Mouse (Mus musculus): Measurements from ENCODE around the gene Lasp1. TPM values are rescaled to one million over a fixed set of nuclear protein-coding genes. Genes with fewer than 3 reads are reported as not detected.

Gene Lasp1
- polyA plus RNA-seq, 1 experiment: 397 TPM

GRCm38 (mm10) chr11:97771410-97771809 is 27.4 kb upstream of the Lasp1 start:
- Histone ChIP-seq H3K27ac (ENCODE audit: insufficient read depth, low read depth, low read length) (no peak overlapping the region), H3K4me1 (ENCODE audit: control insufficient read depth, insufficient read depth, insufficient read length, low read length) (no peaks in the 10 kb centered on the region), H3K27me3 (ENCODE audit: control insufficient read depth, insufficient read depth, low read length) (no peaks in the 10 kb centered on the region), H3K4me3 (ENCODE audit: low read depth, low read length) (no peak overlapping the region), H3K36me3 (ENCODE audit: control insufficient read depth, insufficient read depth, low read length) (peaks cover 4% of the 10 kb centered on the region; the same call in 1 of the 2 replicates)
- TF ChIP-seq POLR2A (IDR thresholded peaks at IDR 0.05; ENCODE audit: low read depth, low read length) (no peak), CTCF (IDR thresholded peaks at IDR 0.05; ENCODE audit: extremely low read depth, insufficient read length, insufficient replicate concordance, low read depth, low read length) (no peak)
- WGBS: 80% methylated on average over 14 of the region's 14 CpGs

GRCm38 (mm10) chr11:97775186-97775585 is 23.6 kb upstream of the Lasp1 start:
- WGBS: 74% methylated on average over 13 of the region's 13 CpGs
- no peak for TF ChIP-seq POLR2A (IDR thresholded peaks at IDR 0.05; ENCODE audit: low read depth, low read length)
- peaks cover 2% of the 10 kb centered on the region; the same call in 1 of the 2 replicates for H3K4me1 ChIP-seq (ENCODE audit: control insufficient read depth, insufficient read depth, insufficient read length, low read length)
- H3K36me3 ChIP-seq (ENCODE audit: control insufficient read depth, insufficient read depth, low read length): peaks cover 34% of the 10 kb centered on the region
- no peak overlapping the region for H3K4me3 ChIP-seq (ENCODE audit: low read depth, low read length)
- no peak overlapping the region for H3K27ac ChIP-seq (ENCODE audit: insufficient read depth, low read depth, low read length)
- H3K27me3 ChIP-seq (ENCODE audit: control insufficient read depth, insufficient read depth, low read length): no peaks in the 10 kb centered on the region

- peaks cover 42% of the 10 kb centered on the region for H3K36me3 ChIP-seq (ENCODE audit: control insufficient read depth, insufficient read depth, low read length)
- H3K27ac ChIP-seq (ENCODE audit: insufficient read depth, low read depth, low read length): no peak within 1 kb of the TSS
- 45% methylated on average over 17 of the region's 17 CpGs for WGBS
- no peaks in the 10 kb centered on the region for H3K27me3 ChIP-seq (ENCODE audit: control insufficient read depth, insufficient read depth, low read length)
- H3K4me3 ChIP-seq (ENCODE audit: low read depth, low read length): no peak within 1 kb of the TSS
- H3K4me1 ChIP-seq (ENCODE audit: control insufficient read depth, insufficient read depth, insufficient read length, low read length): peaks cover 10% of the 10 kb centered on the region; the same call in 1 of the 2 replicates
- TF ChIP-seq CTCF (IDR thresholded peaks at IDR 0.05; ENCODE audit: extremely low read depth, insufficient read length, insufficient replicate concordance, low read depth, low read length) (no peak), POLR2A (IDR thresholded peaks at IDR 0.05; ENCODE audit: low read depth, low read length) (no peak)
These were observed 22.8 kb upstream of the Lasp1 start, which contains the start of gene 1700001P01Rik for GRCm38 (mm10) chr11:97775808-97776496. 1700001P01Rik (minus strand) TSS chr11:97775918.

DNA sequence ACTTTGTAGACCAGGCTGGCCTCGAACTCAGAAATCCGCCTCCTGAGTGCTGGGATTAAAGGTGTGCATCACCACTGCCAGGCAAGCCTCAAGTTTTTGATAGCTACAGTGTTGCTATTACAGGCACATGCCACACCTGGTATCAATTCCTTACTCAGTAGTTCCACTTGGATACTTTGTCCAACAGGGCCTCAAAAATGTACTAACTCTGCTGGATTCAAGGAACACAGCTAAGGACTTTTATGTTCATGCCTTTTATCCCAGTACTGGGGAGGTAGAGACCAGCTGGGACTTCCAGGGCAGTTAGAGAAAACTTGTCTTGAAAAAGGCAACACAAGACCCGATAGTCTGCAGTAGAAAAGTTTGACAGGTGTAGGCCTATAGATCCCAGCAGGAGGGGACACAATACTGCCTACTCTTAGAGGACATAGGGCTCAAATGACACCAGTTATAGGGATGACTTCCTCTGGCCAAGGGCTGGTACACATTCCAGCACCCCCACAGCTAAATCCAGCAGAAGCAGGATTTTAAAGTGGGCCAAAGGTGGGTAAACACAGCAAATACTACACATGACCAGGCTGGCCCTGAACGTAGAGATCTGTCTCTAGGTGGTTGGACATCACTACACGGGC is 22.2 kb upstream of the Lasp1 start:
- Histone ChIP-seq H3K27me3 (ENCODE audit: control insufficient read depth, insufficient read depth, low read length) (no peaks in the 10 kb centered on the region), H3K27ac (ENCODE audit: insufficient read depth, low read depth, low read length) (no peak overlapping the region), H3K4me1 (ENCODE audit: control insufficient read depth, insufficient read depth, insufficient read length, low read length) (peaks cover 10% of the 10 kb centered on the region; the same call in 1 of the 2 replicates), H3K36me3 (ENCODE audit: control insufficient read depth, insufficient read depth, low read length) (peaks cover 45% of the 10 kb centered on the region), H3K4me3 (ENCODE audit: low read depth, low read length) (no peak overlapping the region)
- TF ChIP-seq CTCF (IDR thresholded peaks at IDR 0.05; ENCODE audit: extremely low read depth, insufficient read length, insufficient replicate concordance, low read depth, low read length): 0 out of 2 replicates have a peak, but pooled peaks have one; percentile 1
- no peak for TF ChIP-seq POLR2A (IDR thresholded peaks at IDR 0.05; ENCODE audit: low read depth, low read length)
- 64% methylated on average over 5 of the region's 5 CpGs for WGBS

DNA sequence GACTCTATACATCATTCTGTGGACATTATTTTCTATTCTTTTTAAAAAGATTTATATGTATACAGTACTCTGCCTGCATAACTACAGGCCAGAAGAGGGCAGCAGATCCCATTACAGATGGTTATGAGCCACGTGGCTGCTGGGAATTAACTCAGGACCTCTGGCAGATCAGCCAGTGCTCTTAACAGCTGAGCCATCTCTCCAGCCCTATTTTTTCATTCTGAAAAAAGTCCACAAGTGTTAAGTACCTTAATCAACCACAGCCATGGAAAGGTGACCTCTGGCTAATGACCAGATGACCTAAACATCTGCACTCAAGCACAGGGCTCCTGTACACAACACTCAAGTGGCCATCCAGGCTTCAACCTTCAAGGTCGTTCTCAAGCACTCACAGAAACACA is 21.7 kb upstream of the Lasp1 start:
- TF ChIP-seq CTCF (IDR thresholded peaks at IDR 0.05; ENCODE audit: extremely low read depth, insufficient read length, insufficient replicate concordance, low read depth, low read length): peak; percentile 10; the same call in 1 of the 2 replicates
- TF ChIP-seq POLR2A (IDR thresholded peaks at IDR 0.05; ENCODE audit: low read depth, low read length): no peak
- Histone ChIP-seq H3K4me3 (ENCODE audit: low read depth, low read length) (no peak overlapping the region), H3K4me1 (ENCODE audit: control insufficient read depth, insufficient read depth, insufficient read length, low read length) (peaks cover 10% of the 10 kb centered on the region; the same call in 1 of the 2 replicates), H3K27ac (ENCODE audit: insufficient read depth, low read depth, low read length) (no peak overlapping the region), H3K36me3 (ENCODE audit: control insufficient read depth, insufficient read depth, low read length) (peaks cover 45% of the 10 kb centered on the region), H3K27me3 (ENCODE audit: control insufficient read depth, insufficient read depth, low read length) (no peaks in the 10 kb centered on the region)
- WGBS: 43% methylated on average over 2 of the region's 2 CpGs

DNA sequence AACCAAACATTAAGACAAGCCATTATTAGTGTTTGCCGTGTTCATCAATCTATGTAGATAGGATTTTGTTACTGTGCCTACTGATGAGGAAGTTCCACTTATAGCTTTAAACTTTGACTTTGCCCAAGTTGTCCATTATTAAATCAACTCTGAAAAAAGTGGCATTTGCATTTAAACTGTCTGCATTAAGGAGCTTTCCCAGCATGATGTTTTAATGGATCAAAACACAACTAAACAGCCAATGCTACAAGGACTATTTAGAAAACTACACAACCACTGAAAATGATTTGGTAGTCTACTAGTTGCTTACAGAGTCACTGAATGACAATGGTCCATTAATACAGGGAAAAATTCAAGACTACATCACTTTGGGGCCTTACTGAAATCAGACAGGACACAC is 19.9 kb upstream of the Lasp1 start:
- Histone ChIP-seq H3K27ac (ENCODE audit: insufficient read depth, low read depth, low read length) (no peak overlapping the region), H3K36me3 (ENCODE audit: control insufficient read depth, insufficient read depth, low read length) (peaks cover 45% of the 10 kb centered on the region), H3K4me1 (ENCODE audit: control insufficient read depth, insufficient read depth, insufficient read length, low read length) (peaks cover 10% of the 10 kb centered on the region; the same call in 1 of the 2 replicates), H3K27me3 (ENCODE audit: control insufficient read depth, insufficient read depth, low read length) (no peaks in the 10 kb centered on the region), H3K4me3 (ENCODE audit: low read depth, low read length) (no peak overlapping the region)
- WGBS: 50% methylated on average over 1 of the region's 1 CpGs
- no peak for TF ChIP-seq CTCF (IDR thresholded peaks at IDR 0.05; ENCODE audit: extremely low read depth, insufficient read length, insufficient replicate concordance, low read depth, low read length)
- no peak for TF ChIP-seq POLR2A (IDR thresholded peaks at IDR 0.05; ENCODE audit: low read depth, low read length)

GRCm38 (mm10) chr11:97779968-97780701 is 18.7 kb upstream of the Lasp1 start:
- TF ChIP-seq CTCF (IDR thresholded peaks at IDR 0.05; ENCODE audit: extremely low read depth, insufficient read length, insufficient replicate concordance, low read depth, low read length): no peak
- no peak for TF ChIP-seq POLR2A (IDR thresholded peaks at IDR 0.05; ENCODE audit: low read depth, low read length)
- Histone ChIP-seq H3K27ac (ENCODE audit: insufficient read depth, low read depth, low read length) (no peak overlapping the region), H3K27me3 (ENCODE audit: control insufficient read depth, insufficient read depth, low read length) (no peaks in the 10 kb centered on the region), H3K4me3 (ENCODE audit: low read depth, low read length) (no peak overlapping the region), H3K36me3 (ENCODE audit: control insufficient read depth, insufficient read depth, low read length) (peaks cover 45% of the 10 kb centered on the region), H3K4me1 (ENCODE audit: control insufficient read depth, insufficient read depth, insufficient read length, low read length) (peaks cover 10% of the 10 kb centered on the region; the same call in 1 of the 2 replicates)
- WGBS: 37% methylated on average over 2 of the region's 2 CpGs

Measured in small intestine, adult 2 months (tissue).